Mouse (Mus musculus): Measurements from ENCODE around the gene Ahdc1. TPM values are rescaled to one million over a fixed set of nuclear protein-coding genes. Genes with fewer than 3 reads are reported as not detected.

Ahdc1 gene
- polyA plus RNA-seq, 1 experiment from 2014 or later: 14.6 TPM

DNA sequence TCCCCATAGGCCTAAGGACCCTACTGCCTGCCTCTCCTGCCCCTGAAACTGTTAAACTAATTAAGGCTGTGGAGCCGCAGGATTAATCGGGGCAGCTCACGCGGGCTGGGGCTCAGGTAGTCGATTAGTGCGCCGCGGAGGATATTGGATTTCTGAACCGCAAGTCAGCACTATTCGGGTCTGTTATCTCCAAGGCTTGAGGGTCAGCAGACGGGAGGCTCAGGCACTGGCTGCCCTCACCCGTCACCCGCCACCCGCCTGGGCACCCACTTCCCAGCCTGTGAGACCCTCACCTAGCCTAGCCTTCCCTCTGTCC, 40.4 kb downstream of the Ahdc1 start:
- peak overlapping the region; percentile 11; the same call in 1 of the 2 replicates for H3K9ac ChIP-seq
- H3K4me2 ChIP-seq (replicated peaks): peak overlapping the region; percentile 29
- ATAC-seq (ENCODE audit: insufficient number of reproducible peaks, insufficient read depth, low FRiP score, low TSS enrichment): no peak
- no peaks in the 10 kb centered on the region for H3K9me3 ChIP-seq
- H3K4me1 ChIP-seq: peaks cover 96% of the 10 kb centered on the region
- H3K27ac ChIP-seq: peak overlapping the region; percentile 90
- no peaks in the 10 kb centered on the region for H3K27me3 ChIP-seq
- no peak overlapping the region for H3K4me3 ChIP-seq
- peaks cover 10% of the 10 kb centered on the region; the same call in 1 of the 2 replicates for H3K36me3 ChIP-seq
- WGBS: 21% methylated on average over 14 of the region's 14 CpGs

DNA sequence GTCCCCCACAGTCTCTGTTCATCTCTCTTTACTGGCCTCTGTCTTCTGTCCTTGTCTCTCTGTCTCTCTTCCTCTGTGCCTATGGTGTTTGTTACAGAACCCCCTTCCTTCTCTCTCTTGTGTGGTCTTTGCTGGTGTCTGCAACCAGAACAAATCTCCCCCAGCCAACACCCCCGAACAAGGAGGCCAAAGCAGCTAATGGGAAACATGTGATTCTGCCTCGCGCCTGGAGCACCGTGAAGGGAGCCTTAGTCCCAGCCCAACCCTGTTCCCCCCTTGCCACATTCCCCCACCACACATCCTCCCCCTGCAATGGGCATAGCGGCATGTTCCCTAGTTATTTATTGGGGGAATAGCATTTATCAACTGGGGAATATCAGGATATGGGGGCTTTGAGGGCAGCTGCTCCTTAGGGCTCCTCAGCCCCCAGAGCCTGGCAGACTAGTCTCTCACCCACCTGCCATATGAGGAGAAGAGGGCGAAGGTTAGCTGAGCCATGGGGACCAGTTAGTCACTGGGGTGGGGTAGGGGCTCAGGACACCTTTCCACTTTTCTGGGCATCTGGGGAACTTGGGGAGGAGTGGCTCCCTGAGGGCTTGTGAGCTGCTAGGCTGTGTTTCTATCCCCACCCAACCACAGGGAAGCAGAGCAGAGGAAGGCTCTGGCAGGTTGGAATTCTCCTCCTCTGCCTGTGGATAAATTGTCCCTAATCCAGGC, 41.1 kb downstream of the Ahdc1 start:
- no peak overlapping the region for H3K4me3 ChIP-seq
- peak overlapping the region; percentile 11; the same call in 1 of the 2 replicates for H3K9ac ChIP-seq
- peaks cover 95% of the 10 kb centered on the region for H3K4me1 ChIP-seq
- no peaks in the 10 kb centered on the region for H3K9me3 ChIP-seq
- peak overlapping the region; percentile 90 for H3K27ac ChIP-seq
- 23% methylated on average over 6 of the region's 6 CpGs for WGBS
- H3K4me2 ChIP-seq (replicated peaks): peak overlapping the region; percentile 29
- H3K27me3 ChIP-seq: no peaks in the 10 kb centered on the region
- ATAC-seq (ENCODE audit: insufficient number of reproducible peaks, insufficient read depth, low FRiP score, low TSS enrichment): no peak
- H3K36me3 ChIP-seq: peaks cover 10% of the 10 kb centered on the region; the same call in 1 of the 2 replicates

GRCm38 (mm10) chr4:133052995-133053572, 42.0 kb downstream of the Ahdc1 start:
- 77% methylated on average over 13 of the region's 13 CpGs for WGBS
- H3K9ac ChIP-seq: no peak overlapping the region
- peaks cover 95% of the 10 kb centered on the region for H3K4me1 ChIP-seq

GRCm38 (mm10) chr4:133054530-133054929, 43.5 kb downstream of the Ahdc1 start:
- WGBS: 81% methylated on average over 6 of the region's 6 CpGs
- Histone ChIP-seq H3K36me3 (peaks cover 18% of the 10 kb centered on the region; the same call in 1 of the 2 replicates), H3K4me2 (replicated peaks) (no peak overlapping the region), H3K9me3 (no peaks in the 10 kb centered on the region), H3K27ac (peak overlapping the region; percentile 76; the same call in 1 of the 2 replicates), H3K4me3 (no peak overlapping the region), H3K4me1 (peaks cover 95% of the 10 kb centered on the region), H3K27me3 (no peaks in the 10 kb centered on the region), H3K9ac (no peak overlapping the region)
- no peak for ATAC-seq (ENCODE audit: insufficient number of reproducible peaks, insufficient read depth, low FRiP score, low TSS enrichment)

More at GRCm38 (mm10) chr4:133052995-133053572, 42.0 kb downstream of the Ahdc1 start:
- H3K36me3 ChIP-seq: peaks cover 10% of the 10 kb centered on the region; the same call in 1 of the 2 replicates
- no peak overlapping the region for H3K4me3 ChIP-seq
- no peaks in the 10 kb centered on the region for H3K9me3 ChIP-seq
- no peak overlapping the region for H3K4me2 ChIP-seq (replicated peaks)
- ATAC-seq (ENCODE audit: insufficient number of reproducible peaks, insufficient read depth, low FRiP score, low TSS enrichment): no peak
- H3K27me3 ChIP-seq: no peaks in the 10 kb centered on the region
- peak overlapping the region; percentile 90 for H3K27ac ChIP-seq

DNA sequence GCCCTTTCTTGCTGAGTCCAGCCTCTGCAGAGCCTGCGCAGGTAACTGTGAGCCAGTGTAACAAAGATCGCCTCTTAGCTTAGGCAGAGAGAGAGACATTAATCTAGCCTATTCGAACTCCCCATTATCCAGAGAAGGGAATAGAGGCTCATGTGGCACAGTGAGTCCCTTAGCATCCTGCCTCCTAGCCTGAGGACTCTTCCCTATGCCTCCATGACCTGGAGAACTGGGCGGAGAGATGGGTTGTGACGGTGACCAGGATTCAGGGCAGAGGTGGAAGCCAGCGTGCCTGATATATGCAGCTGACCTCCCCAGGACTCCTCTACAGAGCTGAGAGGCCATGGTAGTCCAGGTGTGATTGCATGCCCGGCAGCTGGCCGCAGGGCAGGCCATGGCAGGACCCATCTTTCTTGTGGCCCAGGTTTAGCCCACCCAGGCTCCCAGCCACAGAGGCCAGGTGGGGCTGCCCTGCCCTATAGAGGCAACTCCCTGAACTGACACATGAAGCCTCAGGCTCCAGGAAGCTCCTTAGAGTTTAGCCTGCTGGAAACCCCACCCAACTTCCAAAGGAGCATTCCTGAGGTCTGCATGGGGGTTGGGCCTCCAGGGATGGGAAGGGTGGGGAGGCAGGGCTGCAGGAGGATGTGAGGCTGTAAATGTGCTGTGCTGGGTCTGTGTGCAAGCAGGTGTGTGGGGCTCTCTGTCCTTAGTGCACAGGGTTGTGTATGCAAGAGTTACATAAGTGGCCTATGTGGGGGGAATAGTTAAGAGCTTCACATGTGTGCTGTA, 44.3 kb downstream of the Ahdc1 start:
- H3K9ac ChIP-seq: no peak overlapping the region
- H3K27ac ChIP-seq: peak overlapping the region; percentile 76
- peaks cover 20% of the 10 kb centered on the region; the same call in 1 of the 2 replicates for H3K36me3 ChIP-seq
- 0 out of 2 replicates have a peak overlapping the region, but pooled peaks have one; percentile 30 for H3K4me2 ChIP-seq (replicated peaks)
- ATAC-seq (ENCODE audit: insufficient number of reproducible peaks, insufficient read depth, low FRiP score, low TSS enrichment): no peak
- WGBS: 61% methylated on average over 8 of the region's 8 CpGs
- H3K4me1 ChIP-seq: peaks cover 89% of the 10 kb centered on the region
- no peak overlapping the region for H3K4me3 ChIP-seq
- no peaks in the 10 kb centered on the region for H3K27me3 ChIP-seq
- H3K9me3 ChIP-seq: no peaks in the 10 kb centered on the region

GRCm38 (mm10) chr4:133056069-133056890, 45.2 kb downstream of the Ahdc1 start:
- Histone ChIP-seq H3K4me2 (replicated peaks) (peak overlapping the region; percentile 30), H3K36me3 (peaks cover 29% of the 10 kb centered on the region), H3K27me3 (no peaks in the 10 kb centered on the region), H3K4me3 (peak overlapping the region; percentile 5; the same call in 1 of the 2 replicates), H3K27ac (peak overlapping the region; percentile 76), H3K9me3 (no peaks in the 10 kb centered on the region), H3K4me1 (peaks cover 80% of the 10 kb centered on the region), H3K9ac (no peak overlapping the region)
- WGBS: 2% methylated on average over 15 of the region's 15 CpGs
- peak; percentile 78 for ATAC-seq (ENCODE audit: insufficient number of reproducible peaks, insufficient read depth, low FRiP score, low TSS enrichment)

GRCm38 (mm10) chr4:133057389-133058122, 46.5 kb downstream of the Ahdc1 start:
- Histone ChIP-seq H3K9me3 (no peaks in the 10 kb centered on the region), H3K9ac (no peak overlapping the region; the same call in 1 of the 2 replicates), H3K4me2 (replicated peaks) (no peak overlapping the region), H3K27me3 (no peaks in the 10 kb centered on the region), H3K27ac (peak overlapping the region; percentile 75; the same call in 1 of the 2 replicates), H3K4me3 (no peak overlapping the region), H3K4me1 (peaks cover 67% of the 10 kb centered on the region), H3K36me3 (peaks cover 42% of the 10 kb centered on the region)
- ATAC-seq (ENCODE audit: insufficient number of reproducible peaks, insufficient read depth, low FRiP score, low TSS enrichment): no peak
- WGBS: 26% methylated on average over 7 of the region's 7 CpGs

DNA sequence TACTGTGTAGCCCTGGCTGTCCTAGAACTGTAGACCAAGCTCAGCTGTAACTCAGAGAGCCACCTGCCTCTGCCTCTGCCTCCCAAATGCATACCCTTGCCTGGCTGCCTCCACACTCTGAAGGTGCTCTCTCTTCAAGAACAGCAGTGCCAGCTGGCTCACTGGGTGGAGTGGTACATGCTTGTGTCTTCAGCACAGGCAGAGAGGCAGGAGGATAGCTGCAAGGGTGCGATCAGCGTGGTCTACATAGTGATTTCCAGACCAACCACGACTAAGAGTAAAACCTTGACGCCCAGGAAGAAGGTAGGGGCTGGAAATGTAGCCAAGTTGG, 47.0 kb downstream of the Ahdc1 start:
- Histone ChIP-seq H3K4me3 (no peak overlapping the region), H3K27me3 (no peaks in the 10 kb centered on the region), H3K9me3 (no peaks in the 10 kb centered on the region), H3K9ac (no peak overlapping the region), H3K27ac (peak overlapping the region; percentile 75; the same call in 1 of the 2 replicates), H3K4me2 (replicated peaks) (no peak overlapping the region), H3K36me3 (peaks cover 48% of the 10 kb centered on the region), H3K4me1 (peaks cover 62% of the 10 kb centered on the region)
- ATAC-seq (ENCODE audit: insufficient number of reproducible peaks, insufficient read depth, low FRiP score, low TSS enrichment): no peak
- 83% methylated on average over 4 of the region's 4 CpGs for WGBS

GRCm38 (mm10) chr4:133058513-133059480, 47.7 kb downstream of the Ahdc1 start:
- Histone ChIP-seq H3K4me2 (replicated peaks) (no peak overlapping the region), H3K27ac (peak overlapping the region; percentile 61), H3K36me3 (peaks cover 50% of the 10 kb centered on the region), H3K4me3 (no peak overlapping the region), H3K9ac (no peak overlapping the region), H3K9me3 (no peaks in the 10 kb centered on the region), H3K27me3 (no peaks in the 10 kb centered on the region), H3K4me1 (peaks cover 55% of the 10 kb centered on the region)
- no peak for ATAC-seq (ENCODE audit: insufficient number of reproducible peaks, insufficient read depth, low FRiP score, low TSS enrichment)
- 63% methylated on average over 11 of the region's 11 CpGs for WGBS

DNA sequence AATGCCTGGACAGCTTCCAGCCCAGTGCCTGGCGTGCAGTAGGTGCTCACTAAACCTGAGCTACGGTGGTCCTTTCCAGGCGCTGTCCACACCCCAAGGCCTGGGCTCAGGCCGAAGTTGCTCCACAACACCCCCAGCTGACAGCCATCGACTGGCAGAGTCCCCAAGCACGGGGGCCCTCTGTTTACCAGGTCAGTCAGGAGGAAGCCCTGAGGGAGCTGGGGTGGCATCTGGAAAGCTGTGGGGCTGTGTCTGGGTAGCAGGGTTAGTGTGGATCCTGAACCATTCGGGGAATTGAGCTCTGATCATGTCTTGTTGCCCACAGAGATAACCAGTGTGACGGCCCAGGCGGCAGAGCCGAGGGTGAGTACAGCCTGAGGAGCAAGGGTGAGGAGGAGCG, 49.6 kb downstream of the Ahdc1 start:
- H3K9me3 ChIP-seq: no peaks in the 10 kb centered on the region
- H3K4me2 ChIP-seq (replicated peaks): no peak overlapping the region
- peaks cover 39% of the 10 kb centered on the region for H3K4me1 ChIP-seq
- no peak overlapping the region for H3K4me3 ChIP-seq
- no peak for ATAC-seq (ENCODE audit: insufficient number of reproducible peaks, insufficient read depth, low FRiP score, low TSS enrichment)
- no peak overlapping the region for H3K27ac ChIP-seq
- H3K27me3 ChIP-seq: no peaks in the 10 kb centered on the region
- peaks cover 64% of the 10 kb centered on the region for H3K36me3 ChIP-seq
- 87% methylated on average over 11 of the region's 11 CpGs for WGBS
- no peak overlapping the region for H3K9ac ChIP-seq

Data from embryonic facial prominence, embryonic 12.5 days (tissue).